Mouse (Mus musculus): Measurements from ENCODE around the gene F2rl1. TPM values are rescaled to one million over a fixed set of nuclear protein-coding genes. Genes with fewer than 3 reads are reported as not detected.

F2rl1 gene
- total and polyA plus RNA-seq, 3 experiments, result 0.06 TPM; not detected in 2

DNA sequence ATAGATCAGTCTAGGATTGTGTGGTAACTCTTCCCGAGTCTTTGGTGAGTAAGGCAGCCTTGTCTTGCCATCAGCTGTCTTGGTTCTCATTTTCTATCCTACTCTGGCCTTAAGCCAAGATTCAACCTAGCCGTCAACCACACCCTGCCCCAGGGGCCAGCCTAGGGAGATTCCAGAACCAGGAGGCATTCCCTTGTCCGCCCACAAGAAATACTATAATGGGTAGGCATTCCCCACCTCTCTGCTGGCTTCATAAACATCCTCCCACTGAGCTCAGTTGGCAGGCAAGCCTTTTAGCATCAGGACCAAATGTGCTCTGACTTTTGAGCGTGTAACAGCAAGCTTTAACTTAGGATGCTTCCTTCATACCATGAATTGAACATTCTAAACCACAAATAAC lies 10.3 kb downstream of the F2rl1 start:
- no peaks in the 10 kb centered on the region for H3K9me3 ChIP-seq (replicated peaks; ENCODE audit: insufficient read depth, low read length)
- no peak overlapping the region for H3K9ac ChIP-seq (ENCODE audit: control insufficient read depth, low read depth, low read length, poor library complexity, severe bottlenecking)
- H3K4me1 ChIP-seq (ENCODE audit: control insufficient read depth in 1 of 2, insufficient read depth in 2 of 2, low read length in 2 of 2), result peaks cover 2 to 8% of the 10 kb centered on the region in 2 experiments
- no peak overlapping the region for H3K27ac ChIP-seq (ENCODE audit: control insufficient read depth, low read depth, low read length)
- H3K27me3 ChIP-seq (ENCODE audit: control insufficient read depth in 1 of 2, insufficient read depth in 2 of 2, low read length in 2 of 2), result no peaks in the 10 kb centered on the region
- no peaks in the 10 kb centered on the region for H3K79me2 ChIP-seq (ENCODE audit: control insufficient read depth, insufficient read depth, low read length, poor library complexity)
- H3K36me3 ChIP-seq (ENCODE audit: control insufficient read depth in 1 of 2, insufficient read depth in 2 of 2, low read length in 2 of 2), result peaks cover 0 to 4% of the 10 kb centered on the region in 2 experiments; a peak in 2 of 4 replicates
- peak; percentile 11 for DNase-seq (ENCODE audit: low read depth, low spot score)
- no peak overlapping the region for H3K4me3 ChIP-seq (ENCODE audit: control insufficient read depth in 1 of 2, insufficient read depth in 1 of 2, low read depth in 2 of 2, low read length in 2 of 2)
- no peak for TF ChIP-seq MYB (IDR thresholded peaks at IDR 0.05; ENCODE audit: low read depth, low read length)
- TF ChIP-seq ELF1 (IDR thresholded peaks at IDR 0.05; ENCODE audit: low read depth, low read length), result no peak
- no peak for TF ChIP-seq UBTF (IDR thresholded peaks at IDR 0.05; ENCODE audit: borderline replicate concordance, insufficient read depth, low read depth, low read length)
- no peak for TF ChIP-seq MYC (IDR thresholded peaks at IDR 0.05; ENCODE audit: low read depth, low read length)
- no peak for TF ChIP-seq POLR2A (IDR thresholded peaks at IDR 0.05; ENCODE audit: control insufficient read depth in 1 of 2, insufficient read depth in 1 of 2, low read depth in 1 of 2, low read length in 2 of 2, poor library complexity in 1 of 2)
- no peak for TF ChIP-seq POLR2AphosphoS2 (IDR thresholded peaks at IDR 0.05; ENCODE audit: low read length)
- TF ChIP-seq GABPA (IDR thresholded peaks at IDR 0.05; ENCODE audit: low read depth, low read length), result no peak
- TF ChIP-seq ZKSCAN1 (IDR thresholded peaks at IDR 0.05; ENCODE audit: low read depth, low read length), result no peak
- no peak for TF ChIP-seq E2F4 (IDR thresholded peaks at IDR 0.05; ENCODE audit: borderline replicate concordance, low read depth, low read length)
- TF ChIP-seq USF2 (IDR thresholded peaks at IDR 0.05; ENCODE audit: borderline replicate concordance in 1 of 2, insufficient read depth in 1 of 2, low read depth in 1 of 2, low read length in 2 of 2), result no peak

- Histone ChIP-seq H3K9ac (ENCODE audit: control insufficient read depth, low read depth, low read length, poor library complexity, severe bottlenecking) (no peak overlapping the region), H3K27me3 (ENCODE audit: control insufficient read depth in 1 of 2, insufficient read depth in 2 of 2, low read length in 2 of 2) (peaks cover 0 to 1% of the 10 kb centered on the region in 2 experiments; a peak in 1 of 4 replicates), H3K79me2 (ENCODE audit: control insufficient read depth, insufficient read depth, low read length, poor library complexity) (no peaks in the 10 kb centered on the region), H3K4me1 (ENCODE audit: control insufficient read depth in 1 of 2, insufficient read depth in 2 of 2, low read length in 2 of 2) (peaks cover 2 to 12% of the 10 kb centered on the region in 2 experiments), H3K9me3 (replicated peaks; ENCODE audit: insufficient read depth, low read length) (no peaks in the 10 kb centered on the region), H3K27ac (ENCODE audit: control insufficient read depth, low read depth, low read length) (peak overlapping the region; percentile 19; the same call in 1 of the 2 replicates), H3K4me3 (ENCODE audit: control insufficient read depth in 1 of 2, insufficient read depth in 1 of 2, low read depth in 2 of 2, low read length in 2 of 2) (no peak overlapping the region), H3K36me3 (ENCODE audit: control insufficient read depth in 1 of 2, insufficient read depth in 2 of 2, low read length in 2 of 2) (peaks cover 0 to 12% of the 10 kb centered on the region in 2 experiments; a peak in 2 of 4 replicates)
- DNase-seq (ENCODE audit: low read depth, low spot score), result peak; percentile 64
- no peak for TF ChIP-seq SIN3A (IDR thresholded peaks at IDR 0.05; ENCODE audit: low read length)
- TF ChIP-seq CTCF (IDR thresholded peaks at IDR 0.05 in 2 of 3, conservative IDR thresholded peaks at IDR 0.05 in 1 of 3; ENCODE audit: control insufficient read depth in 1 of 3, insufficient read depth in 1 of 3, low read depth in 2 of 3, low read length in 3 of 3, poor library complexity in 1 of 3, severe bottlenecking in 1 of 3), result no peak
- no peak for TF ChIP-seq KAT2A (conservative IDR thresholded peaks at IDR 0.05; ENCODE audit: low read depth, low read length)
- TF ChIP-seq GABPA (IDR thresholded peaks at IDR 0.05; ENCODE audit: low read depth, low read length), result no peak
- TF ChIP-seq MYC (IDR thresholded peaks at IDR 0.05; ENCODE audit: low read depth, low read length), result no peak
- no peak for TF ChIP-seq SMC3 (IDR thresholded peaks at IDR 0.05; ENCODE audit: low read depth, low read length)
- no peak for TF ChIP-seq USF1 (IDR thresholded peaks at IDR 0.05; ENCODE audit: low read depth, low read length)
- no peak for TF ChIP-seq POLR2AphosphoS2 (IDR thresholded peaks at IDR 0.05; ENCODE audit: low read length)
- 0 out of 2 replicates have a peak, but pooled peaks have one; percentile 7 for TF ChIP-seq TAL1 (IDR thresholded peaks at IDR 0.05; ENCODE audit: low read length)
- no peak for TF ChIP-seq MAFK (IDR thresholded peaks at IDR 0.05; ENCODE audit: borderline replicate concordance, low read depth, low read length)
- TF ChIP-seq E2F4 (IDR thresholded peaks at IDR 0.05; ENCODE audit: borderline replicate concordance, low read depth, low read length), result no peak
- TF ChIP-seq EP300 (IDR thresholded peaks at IDR 0.05; ENCODE audit: low read depth in 1 of 2, low read length in 2 of 2), result peak; percentile 78 to 82
- no peak for TF ChIP-seq NELFE (IDR thresholded peaks at IDR 0.05; ENCODE audit: low read depth, low read length)
- no peak for TF ChIP-seq BHLHE40 (IDR thresholded peaks at IDR 0.05; ENCODE audit: borderline replicate concordance, low read depth, low read length)
- no peak for TF ChIP-seq CHD1 (IDR thresholded peaks at IDR 0.05; ENCODE audit: low read depth, low read length)
- peak; percentile 54 for TF ChIP-seq ETS1 (IDR thresholded peaks at IDR 0.05; ENCODE audit: low read depth, low read length)
- TF ChIP-seq ZMIZ1 (IDR thresholded peaks at IDR 0.05; ENCODE audit: low read depth, low read length), result no peak
- peak; percentile 69 for TF ChIP-seq RCOR1 (IDR thresholded peaks at IDR 0.05; ENCODE audit: low read depth, low read length)
- TF ChIP-seq MXI1 (IDR thresholded peaks at IDR 0.05; ENCODE audit: low read depth, low read length), result no peak
- TF ChIP-seq ZC3H11A (IDR thresholded peaks at IDR 0.05; ENCODE audit: low read depth, low read length), result no peak
- no peak for TF ChIP-seq MAZ (IDR thresholded peaks at IDR 0.05; ENCODE audit: low read depth, low read length)
- no peak for TF ChIP-seq HCFC1 (IDR thresholded peaks at IDR 0.05; ENCODE audit: low read depth, low read length)
- TF ChIP-seq NRF1 (IDR thresholded peaks at IDR 0.05; ENCODE audit: insufficient read depth, low read depth, low read length, poor library complexity, severe bottlenecking), result no peak
- no peak for TF ChIP-seq MEF2A (IDR thresholded peaks at IDR 0.05; ENCODE audit: extremely low read depth, insufficient replicate concordance, low read depth, low read length, poor library complexity, severe bottlenecking)
- TF ChIP-seq UBTF (IDR thresholded peaks at IDR 0.05; ENCODE audit: borderline replicate concordance, insufficient read depth, low read depth, low read length), result no peak
These were observed 15.0 kb downstream of the F2rl1 start for GRCm38 (mm10) chr13:95510054-95510453.

Measured in MEL (cell line).